Comparison of ENCODE assay signal across 9 mouse cellular contexts in the genomic region with DNA sequence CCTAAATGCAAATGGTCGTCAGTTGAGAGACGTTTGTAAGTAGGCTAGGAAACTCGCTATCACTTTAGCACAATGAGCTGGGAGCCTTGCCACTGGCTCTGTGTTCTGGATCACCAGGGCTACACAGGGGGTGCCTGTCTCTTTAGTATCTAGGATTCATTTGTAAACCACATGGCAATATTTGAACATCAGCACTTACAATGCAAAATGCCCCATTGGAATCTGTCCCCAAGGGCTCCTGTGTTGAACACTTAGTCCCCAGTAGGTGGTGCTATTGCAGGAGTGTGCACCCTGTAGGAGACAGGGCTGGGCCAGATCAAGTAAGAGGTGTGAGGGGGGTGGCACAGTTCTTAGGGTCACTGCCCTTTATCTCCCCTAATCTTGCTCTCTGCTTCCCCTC.
DNase-seq lines count a peak whose midpoint lies in the region; ATAC-seq and TF ChIP-seq lines count a peak whose summit lies in the region.
"Had no signal": no experiment of that assay in that cellular context is flagged by ENCODE, and none has a peak within 500 bp of the region (broad histone marks: within the 10 kb centered on the region; RNA-seq: fewer than 3 reads in every experiment).

No protein-coding gene starts in this region.

- H3K9me3 ChIP-seq in hindbrain, embryonic 10.5 days: no peaks in the 10 kb centered on the region

- H3K4me3 ChIP-seq in bone marrow macrophage, adult 2 months (ENCODE audit: insufficient read depth, low read length): no peak overlapping the region
- H3K4me3 ChIP-seq in hindbrain, embryonic 10.5 days: no peak overlapping the region

- TF ChIP-seq POLR2A in bone marrow macrophage, adult 2 months (IDR thresholded peaks at IDR 0.05; ENCODE audit: borderline replicate concordance, low read depth, low read length): no peak

- peak; percentile 19 for DNase-seq in kidney, adult 18-20 months
- no peak for DNase-seq in kidney, adult 8-10 months
- DNase-seq in ES-CJ7 (ENCODE audit: low read depth, low spot score): peak; percentile 56
- no peak for DNase-seq in right cerebral cortex, postnatal 36 days (ENCODE audit: low spot score in 2 of 2)
- no peak for DNase-seq in hindbrain, embryonic 10.5 days (ENCODE audit: low spot score)
- DNase-seq in left cerebral cortex, adult 8-10 months (ENCODE audit: low spot score in 2 of 2): no peak
- DNase-seq: cerebellum, postnatal 36 days had no signal

- 96% methylated on average over 3 of the region's 3 CpGs for WGBS in hindbrain, embryonic 10.5 days

- H3K27me3 ChIP-seq in hindbrain, embryonic 10.5 days (ENCODE audit: insufficient read depth, poor library complexity, severe bottlenecking): no peaks in the 10 kb centered on the region

- no peak overlapping the region for H3K27ac ChIP-seq in bone marrow macrophage, adult 2 months (ENCODE audit: insufficient read depth, low read depth, low read length)
- H3K27ac ChIP-seq in hindbrain, embryonic 10.5 days: no peak overlapping the region

- 0 out of 2 replicates have a peak, but pooled peaks have one; percentile 25 for TF ChIP-seq CTCF in bone marrow macrophage, adult 2 months (IDR thresholded peaks at IDR 0.05; ENCODE audit: low read depth, low read length)

- no peaks in the 10 kb centered on the region for H3K4me1 ChIP-seq in bone marrow macrophage, adult 2 months (ENCODE audit: control insufficient read depth, insufficient read depth, low read length)
- peaks cover 30% of the 10 kb centered on the region for H3K4me1 ChIP-seq in hindbrain, embryonic 10.5 days (replicated peaks)

- H3K36me3 ChIP-seq in hindbrain, embryonic 10.5 days: no peaks in the 10 kb centered on the region

- peak; percentile 69 for ATAC-seq in megakaryocyte progenitor cell, adult 5-6 weeks (replicated peaks; ENCODE audit: poor library complexity)

Comparison
In these comparisons a context has a peak if more than half of its experiments do, and no peak if none do; other contexts are left out.
1. DNase-seq: peak in kidney, adult 18-20 months (single experiment) and ES-CJ7 (single experiment); none in kidney, adult 8-10 months (0 of 2), right cerebral cortex, postnatal 36 days (0 of 2), hindbrain, embryonic 10.5 days (single experiment) and left cerebral cortex, adult 8-10 months (0 of 2).